Mouse (Mus musculus) testis, adult 2 months (tissue): ENCODE results near the gene Gpr152. TPM values are rescaled to one million over a fixed set of nuclear protein-coding genes. Genes with fewer than 3 reads are reported as not detected.

Experiments
- H3K27ac ChIP-seq: fragments of 200-500 bp; 2 replicates; pipeline ENCODE4 v1.5.1; 2012; ENCODE audit warnings: low read depth, low read length; ENCODE audit not compliant: control insufficient read depth, insufficient read depth
- H3K27me3 ChIP-seq: fragments of 200-500 bp; 2 replicates; pipeline ENCODE4 v1.6.1; 2012; ENCODE audit warnings: mild to moderate bottlenecking, low read length, moderate library complexity; ENCODE audit not compliant: control insufficient read depth, insufficient read depth
- H3K36me3 ChIP-seq: fragments of 200-500 bp; 2 replicates; pipeline ENCODE4 v1.6.1; 2012; ENCODE audit warnings: mild to moderate bottlenecking, low read length; ENCODE audit not compliant: control insufficient read depth, insufficient read depth
- H3K4me1 ChIP-seq: fragments of 200-500 bp; 2 replicates; pipeline ENCODE4 v1.6.1; 2012; ENCODE audit warnings: low read length; ENCODE audit not compliant: control insufficient read depth, insufficient read depth
- H3K4me3 ChIP-seq: fragments of 200-500 bp; 2 replicates; pipeline ENCODE4 v1.5.1; 2012; ENCODE audit warnings: low read depth, mild to moderate bottlenecking, low read length, moderate library complexity, mixed read lengths; ENCODE audit not compliant: control insufficient read depth
- CTCF ChIP-seq: fragments of 200-500 bp; IDR thresholded peaks from 2 replicates; pipeline ENCODE4 v1.5.1; 2012; ENCODE audit warnings: low read depth, mild to moderate bottlenecking, inconsistent platforms, low read length, moderate library complexity; ENCODE audit not compliant: control insufficient read depth, insufficient read depth, insufficient replicate concordance
- POLR2A ChIP-seq: fragments of 200-500 bp; IDR thresholded peaks from 2 replicates; pipeline ENCODE4 v1.6.1; 2012; ENCODE audit warnings: low read depth, mild to moderate bottlenecking, inconsistent platforms, low read length, moderate library complexity; ENCODE audit not compliant: control insufficient read depth
- polyA plus RNA-seq: library from polyadenylated mRNA; depleted of rRNA; stranded (reverse); fragments of >200 nt; gene quantifications from 2 replicates; pipeline ENCODE4 v1.2.3, GENCODE M21; 2012

Gpr152 gene
- polyA plus RNA-seq, 1 experiment: 0.02 TPM

DNA sequence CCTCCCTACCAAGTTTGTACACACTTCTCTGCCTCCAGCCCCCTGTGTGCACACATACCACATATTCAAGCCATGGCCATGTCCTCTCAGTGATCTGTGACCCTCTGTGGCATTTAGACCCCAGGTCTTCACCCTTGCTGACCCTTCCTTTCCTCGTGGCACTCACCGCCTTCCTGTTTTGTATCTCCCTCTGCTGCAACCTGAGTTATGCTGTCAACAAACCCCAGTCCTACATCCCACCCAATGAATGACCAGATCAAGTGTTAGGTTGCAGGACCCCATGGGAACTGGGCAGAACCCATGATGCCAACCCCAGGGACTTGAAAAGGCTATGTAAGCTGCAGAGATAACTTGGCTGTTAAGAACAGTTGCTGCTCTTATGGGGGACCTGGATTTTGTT lies 37.5 kb upstream of the Gpr152 start:
- H3K4me1 ChIP-seq: peaks cover 37% of the 10 kb centered on the region
- H3K36me3 ChIP-seq: no peaks in the 10 kb centered on the region
- TF ChIP-seq CTCF: no peak
- H3K27ac ChIP-seq: no peak overlapping the region
- no peaks in the 10 kb centered on the region for H3K27me3 ChIP-seq
- no peak overlapping the region for H3K4me3 ChIP-seq

DNA sequence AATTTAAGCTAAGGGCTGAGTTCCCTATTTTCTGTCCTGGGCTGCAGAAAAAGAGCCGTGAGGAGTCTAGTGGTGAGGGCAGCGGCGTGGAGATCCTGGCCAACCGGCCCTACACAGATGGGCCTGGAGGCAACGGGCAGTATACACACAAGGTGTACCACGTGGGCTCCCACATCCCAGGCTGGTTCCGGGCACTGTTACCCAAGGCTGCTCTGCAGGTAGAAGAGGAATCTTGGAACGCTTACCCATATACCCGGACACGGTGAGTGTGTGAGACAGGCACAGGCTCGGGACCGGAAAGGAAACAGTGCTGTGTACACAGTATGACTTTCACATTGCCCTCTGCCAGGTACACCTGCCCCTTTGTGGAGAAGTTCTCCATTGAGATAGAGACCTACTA lies 37.0 kb upstream of the Gpr152 start:
- no peaks in the 10 kb centered on the region for H3K36me3 ChIP-seq
- H3K4me3 ChIP-seq: no peak overlapping the region
- H3K27ac ChIP-seq: no peak overlapping the region
- TF ChIP-seq POLR2A (no peak), CTCF (no peak)
- H3K4me1 ChIP-seq: peaks cover 35% of the 10 kb centered on the region
- no peaks in the 10 kb centered on the region for H3K27me3 ChIP-seq

- H3K4me1 ChIP-seq: peaks cover 29% of the 10 kb centered on the region
- no peak overlapping the region for H3K4me3 ChIP-seq
- H3K36me3 ChIP-seq: no peaks in the 10 kb centered on the region
- no peak overlapping the region for H3K27ac ChIP-seq
- H3K27me3 ChIP-seq: no peaks in the 10 kb centered on the region
- no peak for TF ChIP-seq CTCF
- no peak for TF ChIP-seq POLR2A
These were observed 36.3 kb upstream of the Gpr152 start for GRCm38 (mm10) chr19:4103294-4103693.

DNA sequence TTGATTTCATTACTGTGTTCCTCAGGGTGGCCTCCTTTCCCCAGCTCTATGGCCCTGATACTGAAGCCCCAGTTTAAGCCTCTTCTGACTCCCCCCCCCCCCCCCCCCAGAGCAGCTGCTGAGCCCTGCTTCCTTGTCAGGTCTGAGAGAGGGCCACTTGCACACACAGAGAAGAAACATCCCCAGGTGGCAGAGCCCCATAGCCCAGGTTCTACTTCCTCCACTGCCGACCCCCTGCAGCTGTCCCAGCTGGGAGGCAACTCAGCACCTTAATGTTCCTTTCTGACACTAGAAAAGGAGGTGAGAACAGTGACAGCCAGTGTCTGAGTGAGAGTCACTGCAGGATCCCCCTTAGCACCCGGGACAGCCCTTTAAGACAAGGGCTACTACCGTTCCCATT lies 35.8 kb upstream of the Gpr152 start:
- TF ChIP-seq POLR2A (no peak), CTCF (no peak)
- Histone ChIP-seq H3K27me3 (no peaks in the 10 kb centered on the region), H3K4me3 (no peak overlapping the region), H3K4me1 (peaks cover 24% of the 10 kb centered on the region), H3K27ac (no peak overlapping the region), H3K36me3 (no peaks in the 10 kb centered on the region)

DNA sequence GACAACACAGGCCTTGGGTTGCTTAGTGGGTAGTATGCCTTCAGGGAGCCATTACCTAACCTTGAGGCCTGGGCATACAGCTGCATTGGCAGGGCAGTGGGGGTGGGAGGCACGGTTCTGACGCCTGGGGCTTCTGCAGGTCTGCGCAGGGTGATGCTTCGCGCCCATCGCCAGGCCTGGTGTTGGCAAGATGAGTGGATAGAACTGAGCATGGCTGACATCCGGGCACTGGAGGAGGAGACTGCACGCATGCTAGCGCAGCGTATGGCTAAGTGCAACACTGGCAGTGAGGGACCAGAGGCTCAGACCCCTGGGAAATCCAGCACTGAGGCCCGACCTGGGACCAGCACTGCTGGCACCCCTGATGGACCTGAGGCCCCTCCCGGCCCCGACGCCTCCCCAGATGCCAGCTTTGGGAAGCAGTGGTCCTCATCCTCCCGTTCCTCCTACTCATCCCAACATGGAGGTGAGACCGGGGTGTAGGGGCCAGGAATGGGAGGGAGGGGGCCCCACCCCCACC lies 34.9 kb upstream of the Gpr152 start:
- Histone ChIP-seq H3K36me3 (no peaks in the 10 kb centered on the region), H3K27ac (no peak overlapping the region), H3K4me3 (no peak overlapping the region), H3K27me3 (no peaks in the 10 kb centered on the region), H3K4me1 (peaks cover 19% of the 10 kb centered on the region)
- TF ChIP-seq CTCF: no peak
- no peak for TF ChIP-seq POLR2A

DNA sequence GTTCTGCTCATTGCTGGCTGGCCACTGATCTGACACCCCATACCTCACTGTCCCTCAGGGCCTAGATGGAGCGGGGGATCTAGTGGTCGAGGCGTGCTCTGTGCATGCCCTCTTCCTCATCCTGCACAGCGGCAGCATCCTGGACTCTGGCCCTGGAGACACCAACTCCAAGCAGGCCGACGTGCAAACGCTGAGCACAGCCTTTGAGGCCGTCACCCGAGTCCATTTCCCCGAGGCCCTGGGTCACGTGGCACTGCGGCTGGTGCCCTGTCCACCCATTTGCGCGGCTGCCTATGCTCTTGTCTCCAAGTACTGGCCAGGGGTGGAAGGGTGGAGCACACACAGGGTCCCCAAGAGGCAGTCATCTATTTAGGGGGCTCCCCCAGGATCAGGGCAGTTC lies 32.9 kb upstream of the Gpr152 start:
- H3K27me3 ChIP-seq: no peaks in the 10 kb centered on the region
- TF ChIP-seq POLR2A (no peak), CTCF (no peak)
- H3K27ac ChIP-seq: no peak overlapping the region
- H3K4me3 ChIP-seq: no peak overlapping the region
- H3K36me3 ChIP-seq: no peaks in the 10 kb centered on the region
- peaks cover 1% of the 10 kb centered on the region; the same call in 1 of the 2 replicates for H3K4me1 ChIP-seq

DNA sequence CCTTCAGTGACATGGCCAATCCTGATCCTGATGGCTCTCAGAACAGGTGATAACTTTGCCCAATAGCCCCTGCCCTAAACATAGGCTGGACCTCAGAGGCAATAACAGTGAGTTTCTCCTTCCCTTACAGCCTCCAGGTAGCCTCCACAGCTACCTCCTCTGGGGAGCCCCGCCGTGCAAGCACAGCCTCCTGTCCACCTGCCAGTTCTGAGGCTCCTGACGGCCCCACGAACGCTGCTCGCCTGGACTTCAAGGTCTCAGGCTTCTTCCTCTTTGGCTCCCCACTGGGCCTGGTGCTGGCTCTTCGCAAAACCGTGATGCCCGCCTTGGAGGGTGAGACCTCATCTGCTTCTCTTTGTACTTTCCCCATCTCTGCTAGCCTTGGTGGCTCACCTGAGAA lies 31.1 kb upstream of the Gpr152 start:
- no peaks in the 10 kb centered on the region for H3K36me3 ChIP-seq
- TF ChIP-seq CTCF (no peak), POLR2A (no peak)
- no peaks in the 10 kb centered on the region for H3K4me1 ChIP-seq
- H3K27me3 ChIP-seq: no peaks in the 10 kb centered on the region
- H3K4me3 ChIP-seq: no peak overlapping the region
- H3K27ac ChIP-seq: no peak overlapping the region

DNA sequence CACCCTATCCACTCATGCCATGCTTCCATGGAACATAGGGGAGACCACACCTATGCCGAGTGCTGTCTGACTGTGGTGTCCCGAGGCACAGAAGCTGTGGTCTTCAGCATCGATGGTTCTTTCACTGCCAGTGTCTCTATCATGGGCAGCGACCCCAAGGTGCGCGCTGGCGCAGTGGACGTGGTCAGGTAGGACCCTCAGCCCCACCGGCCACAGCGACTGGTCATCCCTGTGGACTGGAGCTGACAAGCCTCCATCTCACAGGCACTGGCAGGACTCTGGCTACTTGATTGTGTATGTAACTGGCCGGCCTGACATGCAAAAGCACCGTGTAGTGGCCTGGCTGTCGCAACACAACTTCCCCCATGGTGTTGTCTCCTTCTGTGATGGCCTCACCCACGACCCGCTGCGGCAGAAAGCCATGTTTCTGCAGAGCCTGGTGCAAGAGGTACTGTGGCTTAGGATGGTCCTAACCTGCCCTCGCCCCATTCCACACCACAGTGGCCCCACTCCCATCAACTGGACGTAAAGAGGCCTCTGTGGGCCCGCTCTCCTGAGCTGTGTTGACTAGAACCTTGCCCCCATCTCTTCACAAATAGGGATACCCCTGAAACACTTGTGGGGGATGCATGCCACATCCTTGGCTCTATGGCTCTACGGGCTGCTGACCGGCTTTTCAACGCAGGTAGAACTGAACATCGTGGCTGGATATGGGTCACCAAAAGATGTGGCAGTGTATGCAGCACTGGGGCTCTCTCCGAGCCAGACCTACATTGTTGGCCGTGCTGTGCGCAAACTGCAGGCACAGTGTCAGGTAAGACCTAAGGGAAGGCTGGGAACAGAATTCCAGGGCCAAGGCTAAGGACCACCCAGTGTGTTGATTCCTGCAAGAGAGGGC lies 27.3 kb upstream of the Gpr152 start:
- H3K4me1 ChIP-seq: no peaks in the 10 kb centered on the region
- H3K36me3 ChIP-seq: no peaks in the 10 kb centered on the region

More for the DNA sequence above, 27.3 kb upstream of the Gpr152 start:
- no peaks in the 10 kb centered on the region for H3K27me3 ChIP-seq
- no peak overlapping the region for H3K27ac ChIP-seq
- no peak for TF ChIP-seq CTCF
- TF ChIP-seq POLR2A: no peak
- H3K4me3 ChIP-seq: no peak overlapping the region
